Mouse (Mus musculus): ENCODE measurements around the gene Nr1d1.
"Not testable (repeated sequence)": the region's sequence is repeated elsewhere in the genome, so short reads cannot be mapped to it uniquely, and the experiment has no call there.

Gene Nr1d1

DNA sequence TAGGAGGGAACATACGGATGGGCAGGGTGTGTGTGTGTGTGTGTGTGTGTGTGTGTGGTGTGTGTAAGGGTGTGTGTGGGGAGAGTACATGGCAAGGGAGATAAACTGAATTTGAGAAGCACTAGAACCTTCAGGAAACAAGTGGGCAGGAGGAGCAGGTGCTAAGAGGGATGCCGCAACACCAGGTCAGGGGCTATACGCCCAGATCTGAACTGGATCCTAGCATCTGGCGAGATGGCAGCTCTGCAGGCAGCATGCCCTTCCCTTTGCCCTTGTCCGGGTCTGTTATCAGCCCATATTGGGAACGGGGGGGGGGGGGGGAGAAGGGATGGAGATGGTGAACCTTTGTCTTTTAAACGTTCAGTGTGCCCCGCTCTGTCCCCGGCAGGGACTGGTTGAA is 36.2 kb downstream of the Nr1d1 start:
- peak; percentile 41 for DNase-seq (ENCODE audit: low read depth, low spot score)

DNA sequence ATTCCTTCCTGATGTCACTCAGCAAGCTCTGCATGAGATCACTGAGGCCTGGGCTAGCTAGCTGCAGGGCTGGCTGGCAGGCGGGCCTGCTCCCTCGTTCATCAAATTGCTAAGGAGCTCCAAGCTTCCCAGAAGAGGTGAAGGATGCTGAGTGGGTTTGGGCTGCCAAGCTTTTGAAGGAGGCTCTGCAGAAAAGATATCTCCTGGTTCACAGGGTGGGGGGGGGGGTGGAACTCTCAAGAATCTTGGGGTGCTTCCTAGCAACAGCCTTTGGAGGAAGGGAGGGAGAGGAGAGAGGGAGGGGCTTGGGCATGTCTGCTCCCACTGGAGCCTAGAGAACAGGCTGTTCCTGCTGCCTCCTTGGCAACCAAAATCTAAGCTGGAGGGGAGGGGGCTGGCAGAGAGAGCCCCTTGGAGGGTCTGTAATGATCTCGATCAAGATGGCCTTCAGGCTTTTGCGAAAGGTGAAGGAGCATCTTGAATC is 36.7 kb downstream of the Nr1d1 start:
- DNase-seq (ENCODE audit: low read depth, low spot score): no peak

DNA sequence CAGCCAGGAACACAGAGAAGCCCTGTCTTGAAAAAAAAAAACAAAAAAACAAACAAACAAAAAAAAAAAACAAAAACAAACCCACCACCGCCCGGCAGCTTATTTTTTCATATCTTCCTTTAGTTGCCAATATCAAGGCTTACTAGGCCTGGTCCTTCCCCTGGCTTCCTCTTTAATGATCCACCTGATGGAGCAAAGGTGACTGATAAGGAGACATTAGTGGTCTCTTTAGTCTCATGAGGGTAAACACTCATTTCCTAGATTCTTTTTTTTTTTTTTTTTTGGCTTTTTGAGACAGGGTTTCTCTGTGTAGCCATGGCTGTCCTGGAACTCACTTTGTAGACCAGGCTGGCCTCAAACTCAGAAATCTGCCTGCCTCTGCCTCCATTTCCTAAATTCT is 37.9 kb downstream of the Nr1d1 start:
- DNase-seq (ENCODE audit: low read depth, low spot score): not testable (repeated sequence)

DNA sequence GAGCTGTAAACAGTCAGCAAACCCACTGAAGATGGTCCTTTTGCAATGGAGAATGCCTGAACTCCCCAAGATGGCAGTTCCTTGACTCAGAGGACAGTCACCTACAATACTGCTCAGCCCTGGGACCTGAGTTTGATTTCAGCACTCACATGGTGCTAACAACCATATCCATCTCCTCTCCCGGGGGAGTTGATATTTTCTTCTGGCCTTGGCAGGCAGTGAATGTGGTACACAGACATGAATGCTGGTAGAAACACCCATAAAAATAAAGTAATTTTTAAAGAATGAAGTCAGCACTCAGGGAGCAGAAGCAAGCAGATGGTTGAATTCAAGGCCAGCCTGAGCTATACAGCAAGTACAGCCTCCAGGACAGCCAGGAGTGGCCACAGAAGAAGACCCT is 39.0 kb downstream of the Nr1d1 start:
- DNase-seq (ENCODE audit: low read depth, low spot score): no peak

DNA sequence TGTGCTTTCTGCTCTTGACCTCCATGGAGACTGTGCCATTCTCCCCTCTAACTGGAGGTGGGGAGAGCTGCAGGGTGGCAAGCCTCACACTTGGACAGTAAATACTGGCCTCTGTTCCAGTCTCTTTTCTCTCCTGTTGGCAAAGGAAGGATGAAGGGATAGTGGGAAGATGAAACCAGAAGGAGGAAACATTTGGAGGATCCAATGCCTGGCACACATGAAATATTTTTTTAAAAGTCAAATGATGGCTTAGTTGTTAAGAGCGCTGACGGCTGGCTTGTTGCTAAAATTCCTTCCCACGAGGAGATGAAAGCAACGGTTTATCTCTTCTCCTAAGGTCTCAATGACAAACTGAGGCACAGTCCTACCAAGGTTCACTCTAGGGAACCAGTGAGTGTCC is 40.0 kb downstream of the Nr1d1 start:
- DNase-seq (ENCODE audit: low read depth, low spot score): no peak

DNA sequence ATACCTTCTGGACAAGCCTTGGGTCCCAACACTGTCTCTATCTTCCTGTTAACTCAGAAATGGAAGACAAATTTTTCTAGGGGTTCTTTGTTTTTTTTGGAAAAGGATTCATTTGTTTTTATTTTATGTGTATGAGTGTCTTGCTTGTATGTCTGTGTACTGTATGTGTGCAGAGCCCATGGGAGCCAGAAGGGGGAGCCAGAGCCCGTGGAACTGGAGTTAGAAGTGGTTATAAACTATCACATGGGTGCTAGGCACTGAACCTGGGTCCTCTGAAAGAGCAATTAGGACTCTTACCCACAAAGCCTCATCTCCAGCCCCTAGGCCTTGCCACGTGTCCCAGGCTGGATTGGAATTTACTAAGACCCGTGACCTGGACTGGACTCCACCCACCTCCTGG is 41.1 kb downstream of the Nr1d1 start:
- DNase-seq (ENCODE audit: low read depth, low spot score): peak; percentile 56

DNA sequence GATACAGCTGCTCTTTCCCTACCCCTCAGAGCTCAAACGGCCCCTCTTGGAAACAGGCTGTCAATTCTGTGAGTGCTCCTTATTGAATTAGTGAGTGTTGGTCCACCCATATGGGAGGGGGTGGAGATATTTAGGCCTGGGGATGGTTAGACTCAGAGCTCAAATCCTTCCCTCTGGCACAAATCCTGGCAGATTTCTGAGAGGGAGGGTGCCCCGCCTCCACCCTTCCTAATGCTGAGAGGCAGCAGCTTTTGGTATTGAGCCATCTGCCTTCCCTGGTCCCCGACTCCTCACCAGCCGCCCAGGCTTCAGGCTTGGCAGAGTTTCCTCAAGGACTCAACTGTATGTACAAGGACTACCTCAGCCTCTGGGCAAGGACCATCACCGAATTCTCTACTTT is 44.0 kb downstream of the Nr1d1 start:
- DNase-seq (ENCODE audit: low read depth, low spot score): no peak

DNA sequence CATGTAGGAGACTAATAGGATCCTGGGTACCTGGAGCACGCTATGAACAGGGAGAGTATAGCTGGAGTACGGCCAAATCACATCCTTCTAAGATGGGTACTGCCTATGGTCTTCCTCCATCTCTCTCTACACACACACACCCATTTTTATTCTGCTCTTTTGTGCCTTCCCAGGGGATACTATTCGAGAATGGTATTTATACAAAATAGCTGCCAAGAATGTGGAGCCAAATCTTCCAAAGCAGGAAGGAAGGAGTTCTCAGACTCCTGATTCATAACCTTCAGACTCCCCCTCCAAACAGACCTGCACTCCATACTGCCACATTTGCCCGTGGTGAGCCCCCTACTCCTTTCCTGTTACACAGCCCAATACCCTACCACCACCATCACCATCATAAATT is 44.4 kb downstream of the Nr1d1 start:
- no peak for DNase-seq (ENCODE audit: low read depth, low spot score)

DNA sequence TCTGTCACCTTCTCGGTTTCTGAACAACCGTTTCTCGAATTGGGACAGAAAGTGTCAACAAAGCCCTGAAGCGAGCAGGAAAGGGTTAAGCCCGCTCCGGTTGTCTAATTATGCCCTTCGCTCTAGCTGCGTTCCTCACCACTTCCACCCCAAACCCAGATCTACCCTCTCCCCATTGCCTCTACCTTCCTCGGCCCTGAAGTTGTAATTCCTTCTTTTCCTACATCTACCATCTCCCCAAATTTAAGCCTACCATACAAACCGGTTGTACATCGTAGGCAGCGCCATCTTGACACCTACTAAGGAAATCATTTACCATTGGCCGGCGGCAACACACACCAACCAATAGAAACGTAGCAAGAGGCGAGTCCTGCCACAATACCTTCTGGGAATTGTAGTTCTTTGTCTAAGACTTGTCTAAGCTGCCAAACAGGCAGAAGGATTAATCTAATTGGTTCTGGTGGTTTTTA is 46.0 kb downstream of the Nr1d1 start, which contains the start of gene Med24:
Gene Med24 (minus strand): TSS at position 317 of the 470 bp plus-strand sequence.
- DNase-seq (ENCODE audit: low read depth, low spot score): peak; percentile 93

DNA sequence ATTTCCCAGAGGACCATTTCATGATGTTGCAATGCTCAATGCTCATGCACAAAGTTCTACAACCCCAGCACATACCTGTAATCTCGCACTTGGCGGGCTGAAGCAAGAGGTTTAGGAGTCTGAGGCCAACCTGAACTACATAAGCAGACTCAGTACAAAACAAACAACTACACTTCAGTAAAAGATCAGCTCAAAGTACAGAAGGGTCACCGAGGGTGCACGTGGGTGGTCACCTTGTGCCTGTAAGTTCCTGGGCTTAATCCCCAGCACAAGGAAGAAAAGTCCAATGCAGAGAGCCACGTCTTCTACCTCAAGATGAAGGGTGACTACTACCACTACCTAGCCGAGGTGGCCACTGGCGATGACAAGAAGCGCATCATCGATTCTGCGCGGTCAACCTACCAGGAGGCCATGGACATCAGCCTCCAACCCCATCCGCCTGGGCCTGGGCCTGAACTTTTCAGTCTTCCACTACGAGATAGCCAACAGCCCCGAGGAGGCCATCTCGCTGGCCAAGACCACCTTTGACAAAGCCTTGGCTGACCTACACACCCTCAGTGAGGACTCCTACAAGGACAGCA is 49.1 kb downstream of the Nr1d1 start:
- no peak for DNase-seq (ENCODE audit: low read depth, low spot score)

DNA sequence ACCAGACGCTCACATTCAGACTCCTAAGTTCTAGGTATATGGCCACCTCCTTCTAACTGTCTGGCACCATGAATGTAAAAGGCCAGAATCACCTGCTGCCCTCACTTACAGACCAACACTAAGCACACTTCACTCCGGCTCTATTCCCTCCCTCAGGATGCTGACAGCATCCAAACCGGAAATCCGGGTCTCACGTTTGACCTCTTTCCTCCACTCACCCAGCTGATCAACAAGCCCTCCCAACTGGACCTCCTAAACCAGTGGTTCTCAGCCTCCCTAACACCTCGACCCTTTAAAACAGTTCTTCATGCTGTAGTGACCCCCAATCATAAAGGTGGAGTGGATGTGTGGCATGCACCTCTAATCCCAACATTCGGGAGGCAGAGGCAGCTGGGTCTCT is 52.0 kb downstream of the Nr1d1 start:
- DNase-seq (ENCODE audit: low read depth, low spot score): no peak

DNA sequence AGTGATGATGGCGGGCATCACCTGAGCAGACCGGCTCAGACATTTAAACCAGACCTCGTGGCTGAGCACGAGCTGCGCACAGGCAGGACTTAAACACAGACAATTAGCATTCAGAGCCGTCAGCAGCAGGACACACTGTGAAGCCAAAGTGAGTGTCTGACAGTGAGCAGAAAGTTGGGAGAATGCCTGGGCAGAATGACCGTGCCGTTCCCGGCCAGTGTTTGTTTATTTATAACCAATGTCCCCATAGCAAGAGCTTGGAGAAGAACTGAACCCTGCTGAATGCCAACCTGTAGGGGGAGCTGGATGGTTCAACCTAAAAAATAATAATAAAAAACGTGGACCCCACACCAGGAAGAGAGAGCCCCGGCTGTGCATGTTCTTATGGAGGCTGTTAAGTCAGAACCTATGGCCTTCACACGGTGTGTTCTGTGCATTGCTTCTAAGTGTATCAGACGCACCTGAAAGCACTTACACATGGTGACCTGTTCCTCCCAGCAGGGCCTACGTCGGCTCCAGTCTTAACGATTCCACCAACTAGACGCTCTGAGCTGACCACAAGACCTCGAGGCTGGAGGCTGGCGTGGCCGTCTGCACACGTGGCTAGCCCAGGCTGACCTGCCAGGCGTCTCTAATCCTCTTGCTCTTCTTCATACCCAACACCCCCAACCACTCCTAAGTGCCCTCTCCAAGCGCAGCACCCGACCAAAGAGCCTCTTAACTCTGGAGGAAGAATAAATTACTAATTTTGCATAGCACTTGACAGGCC is 53.5 kb downstream of the Nr1d1 start:
- no peak for DNase-seq (ENCODE audit: low read depth, low spot score)

DNA sequence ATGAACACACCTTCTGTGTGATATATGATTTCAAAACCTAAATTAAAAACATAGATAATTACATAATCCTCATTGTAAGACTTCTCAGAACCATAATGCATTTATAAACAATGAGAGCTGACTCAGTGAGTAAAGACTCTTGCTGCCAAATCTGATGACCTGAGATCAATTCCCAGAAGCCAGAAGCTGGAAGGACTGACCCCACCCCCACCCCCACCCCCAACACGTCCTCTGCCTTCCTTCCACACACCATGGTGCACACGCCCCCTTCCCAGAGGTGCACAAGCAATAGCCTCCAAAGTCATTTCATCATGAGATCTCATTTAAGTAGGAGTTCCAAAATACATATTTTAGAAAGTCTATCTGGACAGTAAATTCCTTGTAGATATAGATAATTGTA is 54.4 kb downstream of the Nr1d1 start:
- no peak for DNase-seq (ENCODE audit: low read depth, low spot score)
